Mouse (Mus musculus) liver, postnatal 0 days (tissue): ENCODE data around the gene Mast3. TPM values are rescaled to one million over a fixed set of nuclear protein-coding genes. Genes with fewer than 3 reads are reported as not detected.

Source experiments
- ATAC-seq: fragments of 200-750 bp; cut with Nextera tagmentation; 2 replicates; pipeline ENCODE4 v1.8.0; 2017; ENCODE audit warnings: mild to moderate bottlenecking, moderate library complexity
- DNase-seq: peaks from one replicate; pipeline ENCODE4 v3.0.0-alpha.2; 2016
- H3K27ac ChIP-seq: fragments of 300-500 bp; sonication (generic); 2 replicates; pipeline ENCODE4 v1.5.1; 2014; ENCODE audit warnings: antibody characterized with exemption, moderate library complexity, mild to moderate bottlenecking, low read depth
- H3K27me3 ChIP-seq: fragments of 300-500 bp; sonication (generic); 2 replicates; pipeline ENCODE4 v1.6.1; 2014; ENCODE audit warnings: low read length, control low read depth, mixed read lengths; ENCODE audit not compliant: insufficient read depth
- H3K36me3 ChIP-seq: fragments of 300-500 bp; sonication (generic); replicated peaks from 2 replicates; pipeline ENCODE4 v1.6.1; 2014; ENCODE audit warnings: mild to moderate bottlenecking, control low read depth, low read length, moderate library complexity, mixed read lengths; ENCODE audit not compliant: insufficient read depth
- H3K4me1 ChIP-seq: fragments of 300-500 bp; sonication (generic); 2 replicates; pipeline ENCODE4 v1.6.1; 2014; ENCODE audit warnings: antibody characterized with exemption, mild to moderate bottlenecking, control low read depth; ENCODE audit not compliant: insufficient read depth
- H3K4me2 ChIP-seq: fragments of 300-500 bp; sonication (generic); 2 replicates; pipeline ENCODE4 v1.6.1; 2014; ENCODE audit warnings: low read depth, mild to moderate bottlenecking, low read length, moderate library complexity, mixed read lengths
- H3K4me3 ChIP-seq: fragments of 300-500 bp; sonication (generic); 2 replicates; pipeline ENCODE4 v1.5.1; 2014; ENCODE audit warnings: low read depth, low read length
- H3K9ac ChIP-seq: fragments of 300-500 bp; sonication (generic); replicated peaks from 2 replicates; pipeline ENCODE4 v1.6.1; 2014; ENCODE audit warnings: mild to moderate bottlenecking, moderate library complexity
- H3K9me3 ChIP-seq: fragments of 300-500 bp; sonication (generic); 2 replicates; pipeline ENCODE4 v1.6.1; 2016; ENCODE audit warnings: mild to moderate bottlenecking, control low read depth, low read length, mixed read lengths
- CTCF ChIP-seq: sonication (generic); IDR thresholded peaks from 2 replicates; pipeline ENCODE4 v1.5.1; 2016; ENCODE audit warnings: antibody characterized with exemption, low read depth
- EP300 ChIP-seq: IDR thresholded peaks from 2 replicates; pipeline ENCODE4 v1.6.1; 2016; ENCODE audit warnings: antibody characterized with exemption, low read depth, mild to moderate bottlenecking
- WGBS: fragments of 180-500 bp; shearing (Covaris S2); extraction: QIAGEN DNeasy Blood & Tissue Kit; methylation state at CpG from one replicate; pipeline ENCODE4 v1.1.7; 2014; ENCODE audit not compliant: insufficient replicate concordance; 5-methylcytosine and 5-hydroxymethylcytosine counted together
- polyA plus RNA-seq: library from polyadenylated mRNA; unstranded; fragments of >200 nt; fragmentation: Nextera tagmentation; extraction: Ambion mirVana; gene quantifications from 2 replicates; pipeline ENCODE4 v1.2.1, GENCODE M21; 2015

Gene Mast3
- polyA plus RNA-seq = 5.2 and 6.0 TPM in 2 replicates

DNA sequence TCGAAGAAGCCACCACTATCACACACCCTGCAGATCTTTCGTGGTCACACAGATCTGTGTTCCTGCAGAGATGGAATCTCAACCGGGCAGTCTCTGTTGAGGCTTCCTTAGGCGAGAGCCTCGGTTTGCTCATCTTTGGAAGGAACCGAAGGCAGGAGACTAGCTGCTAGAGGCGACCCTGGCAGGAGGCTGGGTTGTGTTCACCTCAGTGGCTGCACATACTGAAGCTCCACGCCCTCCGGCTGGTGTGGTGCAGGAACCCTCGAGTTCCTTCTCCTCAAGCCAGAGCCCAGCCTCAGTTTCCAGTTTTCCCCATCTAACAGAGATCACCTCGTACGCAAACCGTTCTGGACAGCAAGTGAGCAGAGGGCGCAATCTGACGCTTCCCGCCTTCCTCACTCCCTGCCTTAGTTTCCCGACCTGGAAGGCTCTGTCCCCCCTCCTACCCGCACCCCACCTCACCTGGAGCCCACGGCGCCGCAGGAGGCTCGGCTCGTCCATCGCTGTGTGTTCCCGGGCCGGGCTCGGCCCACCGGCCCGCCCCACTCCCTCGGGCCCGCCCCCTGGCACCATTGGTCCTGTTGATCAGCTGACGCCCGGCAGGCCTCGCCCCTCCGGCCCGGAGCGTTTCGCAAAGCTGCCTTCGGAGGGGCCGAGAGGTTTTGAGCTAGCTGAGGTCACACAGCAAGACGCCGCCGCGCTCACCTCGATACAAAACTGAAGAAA, at the start of gene Mast3:
TSS of gene Mast3 (minus strand) at position 574 of the 726 bp plus-strand sequence.
- WGBS = under 1% methylated on average over 45 of the region's 45 CpGs
- peak within 1 kb of the TSS; percentile 72 for H3K9ac ChIP-seq
- ATAC-seq (peak; percentile 87), DNase-seq (peak; percentile 92)
- no peak for TF ChIP-seq CTCF
- no peak for TF ChIP-seq EP300
- H3K4me1 ChIP-seq = peaks cover 67% of the 10 kb centered on the region
- H3K4me3 ChIP-seq = peak within 1 kb of the TSS; percentile 73
- peak within 1 kb of the TSS; percentile 97 for H3K4me2 ChIP-seq
- peaks cover 1% of the 10 kb centered on the region; the same call in 1 of the 2 replicates for H3K27me3 ChIP-seq
- peak within 1 kb of the TSS; percentile 84 for H3K27ac ChIP-seq
- H3K36me3 ChIP-seq = no peaks in the 10 kb centered on the region
- no peaks in the 10 kb centered on the region for H3K9me3 ChIP-seq

DNA sequence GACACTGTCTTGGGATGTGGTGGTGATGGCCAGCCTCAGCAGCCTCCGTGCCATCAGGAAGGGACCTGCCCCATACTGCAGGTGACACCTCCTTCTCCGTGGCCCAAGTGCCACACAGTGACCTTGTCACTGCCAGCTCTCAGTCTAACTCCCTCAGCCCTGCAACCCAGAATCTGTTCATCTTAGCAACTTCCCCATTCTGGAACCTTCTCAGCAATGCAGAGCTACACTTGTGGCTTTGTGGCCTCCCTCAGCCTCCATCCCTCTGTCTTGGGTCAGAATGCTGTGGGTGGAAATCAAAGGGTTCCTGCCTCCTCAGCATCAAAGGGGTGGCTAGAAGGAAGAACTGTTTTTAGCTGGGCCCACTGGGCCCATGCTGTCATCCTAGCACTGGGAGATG, 49.0 kb upstream of the Mast3 start:
- ATAC-seq = no peak
- DNase-seq = no peak
- WGBS = 35% methylated on average over 2 of the region's 2 CpGs
- H3K4me1 ChIP-seq = peaks cover 6% of the 10 kb centered on the region
- no peak overlapping the region for H3K9ac ChIP-seq
- H3K4me3 ChIP-seq = no peak overlapping the region
- H3K4me2 ChIP-seq = no peak overlapping the region
- TF ChIP-seq CTCF = no peak
- no peak for TF ChIP-seq EP300
- H3K27ac ChIP-seq = no peak overlapping the region
- no peaks in the 10 kb centered on the region for H3K36me3 ChIP-seq
- H3K27me3 ChIP-seq = peaks cover 4% of the 10 kb centered on the region; the same call in 1 of the 2 replicates
- H3K9me3 ChIP-seq = no peaks in the 10 kb centered on the region

DNA sequence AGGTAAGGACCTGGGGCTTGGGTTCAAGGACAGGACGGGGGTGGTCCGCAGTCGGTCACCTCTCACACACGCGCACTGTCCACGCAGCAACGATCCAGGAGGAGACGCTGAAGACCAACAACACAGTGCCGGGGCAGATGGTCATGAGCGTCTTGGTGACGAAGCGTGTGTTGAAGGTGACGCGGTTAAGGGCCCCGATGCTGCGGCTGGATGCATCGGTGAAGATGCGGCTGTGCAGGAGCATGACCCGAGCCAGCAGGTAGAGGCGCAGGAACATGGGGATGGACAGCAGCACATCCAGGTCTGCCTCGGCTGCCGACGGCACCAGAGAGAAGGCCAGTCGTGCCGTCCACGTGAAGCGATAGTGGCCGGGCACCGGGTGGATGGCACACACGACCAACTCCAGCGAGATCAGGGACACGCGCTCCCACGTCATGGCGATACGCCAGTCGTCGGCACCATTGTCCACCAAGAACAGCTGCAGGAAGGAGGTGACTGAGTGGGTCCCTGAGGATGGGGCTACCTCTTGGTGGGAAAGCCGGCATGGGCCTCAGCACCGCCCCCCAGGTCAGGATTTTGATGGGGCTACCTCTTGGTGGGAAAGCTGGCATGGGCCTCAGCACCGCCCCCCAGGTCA, 47.9 kb upstream of the Mast3 start:
- no peaks in the 10 kb centered on the region for H3K9me3 ChIP-seq

DNA sequence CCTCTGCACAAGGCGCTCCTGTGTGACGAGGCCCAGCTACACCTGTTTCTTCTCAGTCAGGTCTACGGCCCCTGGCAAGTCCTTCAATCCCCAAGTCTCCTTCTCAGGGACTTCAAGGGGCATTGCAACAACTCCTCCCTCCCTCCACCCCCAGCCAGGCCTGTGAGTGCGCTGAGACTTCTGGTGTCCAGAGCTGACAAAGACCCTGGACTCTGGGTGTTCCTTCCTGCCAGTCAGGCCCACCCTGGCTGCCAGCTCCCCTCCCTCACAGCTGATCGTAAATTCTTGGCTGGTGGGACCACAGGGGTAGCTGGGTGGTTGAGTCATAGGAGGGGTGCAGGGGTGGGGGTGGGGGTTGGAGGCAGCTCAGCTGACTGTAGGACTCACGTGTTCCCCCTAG, 47.0 kb upstream of the Mast3 start:
- ATAC-seq (no peak), DNase-seq (no peak)
- no peak overlapping the region for H3K9ac ChIP-seq
- no peaks in the 10 kb centered on the region for H3K36me3 ChIP-seq
- peaks cover 10% of the 10 kb centered on the region; the same call in 1 of the 2 replicates for H3K27me3 ChIP-seq
- H3K27ac ChIP-seq = no peak overlapping the region
- peaks cover 3% of the 10 kb centered on the region for H3K4me1 ChIP-seq
- 66% methylated on average over 6 of the region's 6 CpGs for WGBS
- no peaks in the 10 kb centered on the region for H3K9me3 ChIP-seq
- H3K4me2 ChIP-seq = no peak overlapping the region
- TF ChIP-seq EP300 = no peak
- TF ChIP-seq CTCF = no peak
- no peak overlapping the region for H3K4me3 ChIP-seq

More for the DNA sequence above, 47.9 kb upstream of the Mast3 start:
- H3K27ac ChIP-seq = no peak overlapping the region
- H3K4me1 ChIP-seq = peaks cover 6% of the 10 kb centered on the region
- H3K4me2 ChIP-seq = no peak overlapping the region
- no peak for TF ChIP-seq EP300
- no peak for TF ChIP-seq CTCF
- H3K4me3 ChIP-seq = no peak overlapping the region
- WGBS = 90% methylated on average over 41 of the region's 41 CpGs
- H3K36me3 ChIP-seq = no peaks in the 10 kb centered on the region
- DNase-seq = no peak
- H3K9ac ChIP-seq = no peak overlapping the region
- peaks cover 8% of the 10 kb centered on the region; the same call in 1 of the 2 replicates for H3K27me3 ChIP-seq
- no peak for ATAC-seq

DNA sequence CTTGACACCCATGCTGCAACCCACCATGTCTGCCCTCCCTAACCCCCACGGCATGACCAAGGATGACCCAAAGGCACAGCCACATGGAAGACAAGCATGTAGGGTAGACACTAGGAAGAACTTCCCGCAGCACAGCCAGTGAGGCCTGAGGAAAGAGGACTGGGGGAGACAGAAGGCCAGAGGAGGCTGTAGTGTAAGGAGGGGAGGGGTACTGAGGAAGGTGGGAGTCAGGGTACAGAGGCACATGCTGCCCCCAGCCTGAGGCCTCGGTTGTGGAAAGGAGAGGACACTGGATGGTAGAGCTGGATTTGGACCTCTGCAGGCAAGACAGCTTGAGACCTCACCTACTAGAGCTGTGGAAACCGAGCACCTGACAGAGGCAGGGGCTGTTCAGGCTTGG, 46.1 kb upstream of the Mast3 start:
- no peak overlapping the region for H3K9ac ChIP-seq
- DNase-seq (no peak), ATAC-seq (no peak)
- H3K4me2 ChIP-seq = no peak overlapping the region
- no peaks in the 10 kb centered on the region for H3K4me1 ChIP-seq
- H3K27ac ChIP-seq = no peak overlapping the region
- no peak overlapping the region for H3K4me3 ChIP-seq
- no peak for TF ChIP-seq EP300
- TF ChIP-seq CTCF = no peak
- no peaks in the 10 kb centered on the region for H3K9me3 ChIP-seq
- 85% methylated on average over 4 of the region's 4 CpGs for WGBS
- H3K27me3 ChIP-seq = peaks cover 13% of the 10 kb centered on the region; the same call in 1 of the 2 replicates
- no peaks in the 10 kb centered on the region for H3K36me3 ChIP-seq

DNA sequence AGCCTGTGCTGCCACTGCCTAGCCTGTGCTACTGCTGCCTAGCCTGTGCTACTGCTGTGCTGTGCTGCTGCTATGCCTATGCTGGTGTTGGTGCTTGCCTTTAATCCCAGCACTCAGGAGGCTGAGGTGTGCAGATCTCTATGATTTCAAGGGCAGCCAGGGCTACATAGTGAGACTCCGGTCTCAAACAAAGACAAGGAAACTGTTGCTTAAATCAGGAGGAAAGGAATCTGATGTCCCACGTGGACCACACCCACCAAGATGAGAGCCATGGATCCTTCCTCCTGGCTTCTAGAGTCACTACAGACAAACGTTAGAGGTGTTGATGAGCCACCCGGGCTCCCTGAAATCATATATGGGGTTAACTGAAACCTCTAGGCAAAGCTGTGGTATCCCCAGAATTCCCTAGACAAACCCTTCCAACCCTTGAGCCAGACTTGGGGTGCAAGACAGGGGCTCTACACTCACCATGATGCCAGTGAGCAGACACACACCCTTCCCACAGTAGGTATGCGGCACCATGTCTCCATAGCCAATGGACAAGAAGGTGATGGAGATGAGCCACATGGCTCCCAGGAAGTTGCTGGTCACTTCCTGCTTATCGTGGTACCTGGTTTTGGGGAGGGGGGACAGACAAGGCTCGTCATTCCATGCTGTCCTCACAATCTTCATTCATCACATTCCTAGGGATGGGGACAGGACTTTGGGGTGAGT, 45.4 kb upstream of the Mast3 start:
- H3K27me3 ChIP-seq = peaks cover 13% of the 10 kb centered on the region; the same call in 1 of the 2 replicates
- H3K4me2 ChIP-seq = no peak overlapping the region
- H3K9me3 ChIP-seq = no peaks in the 10 kb centered on the region
- WGBS = 70% methylated on average over 7 of the region's 7 CpGs
- DNase-seq = no peak
- no peak overlapping the region for H3K9ac ChIP-seq
- H3K4me3 ChIP-seq = no peak overlapping the region
- no peak for ATAC-seq
- no peaks in the 10 kb centered on the region for H3K36me3 ChIP-seq
- TF ChIP-seq CTCF = no peak
- no peak for TF ChIP-seq EP300
- no peak overlapping the region for H3K27ac ChIP-seq
- no peaks in the 10 kb centered on the region for H3K4me1 ChIP-seq
